Comparison of ENCODE assay signal across 23 mouse cellular contexts in genomic region chr11:115506586-115506985, GRCm38 (mm10). TPM values are rescaled to one million over a fixed set of nuclear protein-coding genes. Genes with fewer than 3 reads are reported as not detected.
A peak's percentile ranks its signal among the peaks of the same experiment; 100 is the strongest.
DNase-seq lines count a peak whose midpoint lies in the region; ATAC-seq lines count a peak whose summit lies in the region.
"Had no signal": no experiment of that assay in that cellular context is flagged by ENCODE, and none has a peak within 500 bp of the region (broad histone marks: within the 10 kb centered on the region; RNA-seq: fewer than 3 reads in every experiment).

No protein-coding gene starts in this region.

- intact Hi-C loops in heart, postnatal 10 days (cut with DNase I) = no loop called here

- no peaks in the 10 kb centered on the region for H3K9me3 ChIP-seq in heart, embryonic 12.5 days (replicated peaks)
- H3K9me3 ChIP-seq in midbrain, embryonic 13.5 days = no peaks in the 10 kb centered on the region
- H3K9me3 ChIP-seq in midbrain, embryonic 15.5 days = no peaks in the 10 kb centered on the region
- H3K9me3 ChIP-seq in liver, embryonic 11.5 days (ENCODE audit: control insufficient read depth, low read length) = no peaks in the 10 kb centered on the region
- no peaks in the 10 kb centered on the region for H3K9me3 ChIP-seq in hindbrain, embryonic 10.5 days
- H3K9me3 ChIP-seq in forebrain, embryonic 11.5 days (ENCODE audit: control insufficient read depth, low read length) = no peaks in the 10 kb centered on the region
- H3K9me3 ChIP-seq: embryonic facial prominence, embryonic 13.5 days; forebrain, embryonic 15.5 days; intestine, embryonic 15.5 days; lung, embryonic 15.5 days; midbrain, embryonic 12.5 days; neural tube, embryonic 12.5 days had no signal

- 34% methylated on average over 3 of the region's 3 CpGs for WGBS in heart, embryonic 12.5 days
- WGBS in midbrain, embryonic 13.5 days = 63% methylated on average over 3 of the region's 3 CpGs
- 70% methylated on average over 3 of the region's 3 CpGs for WGBS in midbrain, embryonic 15.5 days
- WGBS in liver, embryonic 11.5 days = 59% methylated on average over 3 of the region's 3 CpGs
- WGBS in hindbrain, embryonic 10.5 days = 77% methylated on average over 3 of the region's 3 CpGs
- 83% methylated on average over 3 of the region's 3 CpGs for WGBS in forebrain, embryonic 11.5 days

- H3K4me2 ChIP-seq in heart, embryonic 12.5 days = 0 out of 2 replicates have a peak overlapping the region, but pooled peaks have one; percentile 15
- peak overlapping the region; percentile 23; the same call in 1 of the 2 replicates for H3K4me2 ChIP-seq in midbrain, embryonic 13.5 days (replicated peaks)
- H3K4me2 ChIP-seq in midbrain, embryonic 15.5 days = no peak overlapping the region
- H3K4me2 ChIP-seq in liver, embryonic 11.5 days = peak overlapping the region; percentile 51
- no peak overlapping the region for H3K4me2 ChIP-seq in forebrain, embryonic 11.5 days (ENCODE audit: low read depth, low read length, severe bottlenecking)
- H3K4me2 ChIP-seq: embryonic facial prominence, embryonic 13.5 days; forebrain, embryonic 15.5 days; intestine, embryonic 15.5 days; lung, embryonic 15.5 days; neural tube, embryonic 12.5 days had no signal

- H3K36me3 ChIP-seq in heart, embryonic 12.5 days = peaks cover 17% of the 10 kb centered on the region
- peaks cover 37% of the 10 kb centered on the region for H3K36me3 ChIP-seq in midbrain, embryonic 13.5 days
- H3K36me3 ChIP-seq in midbrain, embryonic 15.5 days (replicated peaks) = peaks cover 9% of the 10 kb centered on the region
- H3K36me3 ChIP-seq in liver, embryonic 11.5 days (ENCODE audit: control insufficient read depth, insufficient read depth, low read length) = peaks cover 23% of the 10 kb centered on the region
- H3K36me3 ChIP-seq in hindbrain, embryonic 10.5 days = peaks cover 71% of the 10 kb centered on the region
- H3K36me3 ChIP-seq in forebrain, embryonic 11.5 days (ENCODE audit: control insufficient read depth, insufficient read depth, low read length) = peaks cover 6% of the 10 kb centered on the region
- H3K36me3 ChIP-seq: intestine, embryonic 15.5 days had no signal

- peak overlapping the region; percentile 53 for H3K27ac ChIP-seq in heart, embryonic 12.5 days (ENCODE audit: poor library complexity, severe bottlenecking)
- no peak overlapping the region for H3K27ac ChIP-seq in midbrain, embryonic 13.5 days
- H3K27ac ChIP-seq in midbrain, embryonic 15.5 days = no peak overlapping the region
- peak overlapping the region; percentile 74; the same call in 1 of the 2 replicates for H3K27ac ChIP-seq in liver, embryonic 11.5 days (ENCODE audit: low read depth, low read length)
- no peak overlapping the region for H3K27ac ChIP-seq in hindbrain, embryonic 10.5 days
- no peak overlapping the region for H3K27ac ChIP-seq in forebrain, embryonic 11.5 days (ENCODE audit: low read depth, low read length)
- H3K27ac ChIP-seq: embryonic facial prominence, embryonic 13.5 days; forebrain, embryonic 15.5 days; gastrocnemius, adult 2 months; intestine, embryonic 15.5 days; lung, embryonic 15.5 days; midbrain, embryonic 12.5 days; neural tube, embryonic 12.5 days had no signal

- no peak for DNase-seq in heart, postnatal 10 days
- no peak for DNase-seq in liver, embryonic 11.5 days (ENCODE audit: low spot score)
- DNase-seq in hindbrain, embryonic 10.5 days (ENCODE audit: low spot score) = no peak
- DNase-seq in T-cell, adult 2 months (ENCODE audit: low spot score) = no peak
- DNase-seq in forebrain, embryonic 11.5 days (ENCODE audit: low spot score) = no peak
- DNase-seq: adrenal gland, postnatal 10 days; cerebellum, postnatal 36 days; gastrocnemius, adult 2 months; kidney, postnatal 10 days; left cerebral cortex, postnatal 4 days; right cerebral cortex, postnatal 4 days; thymus, postnatal 25 days had no signal

- no peaks in the 10 kb centered on the region for H3K27me3 ChIP-seq in heart, embryonic 12.5 days (replicated peaks)
- H3K27me3 ChIP-seq in midbrain, embryonic 13.5 days = no peaks in the 10 kb centered on the region
- no peaks in the 10 kb centered on the region for H3K27me3 ChIP-seq in midbrain, embryonic 15.5 days (replicated peaks)
- H3K27me3 ChIP-seq in liver, embryonic 11.5 days (replicated peaks; ENCODE audit: control insufficient read depth, insufficient read depth, low read length) = no peaks in the 10 kb centered on the region
- no peaks in the 10 kb centered on the region for H3K27me3 ChIP-seq in hindbrain, embryonic 10.5 days (ENCODE audit: insufficient read depth, poor library complexity, severe bottlenecking)
- no peaks in the 10 kb centered on the region for H3K27me3 ChIP-seq in forebrain, embryonic 11.5 days (ENCODE audit: control insufficient read depth, insufficient read depth, low read length)
- H3K27me3 ChIP-seq: embryonic facial prominence, embryonic 13.5 days; forebrain, embryonic 15.5 days; intestine, embryonic 15.5 days; lung, embryonic 15.5 days; midbrain, embryonic 12.5 days; neural tube, embryonic 12.5 days had no signal

- H3K4me3 ChIP-seq in heart, embryonic 12.5 days = no peak overlapping the region
- no peak overlapping the region for H3K4me3 ChIP-seq in midbrain, embryonic 13.5 days (replicated peaks)
- H3K4me3 ChIP-seq in midbrain, embryonic 15.5 days = no peak overlapping the region
- peak overlapping the region; percentile 3; the same call in 1 of the 2 replicates for H3K4me3 ChIP-seq in liver, embryonic 11.5 days (ENCODE audit: low read depth, low read length)
- no peak overlapping the region for H3K4me3 ChIP-seq in hindbrain, embryonic 10.5 days
- no peak overlapping the region for H3K4me3 ChIP-seq in forebrain, embryonic 11.5 days (ENCODE audit: low read depth, low read length)
- H3K4me3 ChIP-seq: embryonic facial prominence, embryonic 13.5 days; forebrain, embryonic 15.5 days; gastrocnemius, adult 2 months; intestine, embryonic 15.5 days; lung, embryonic 15.5 days; midbrain, embryonic 12.5 days; neural tube, embryonic 12.5 days had no signal

- H3K9ac ChIP-seq in heart, embryonic 12.5 days = no peak overlapping the region
- no peak overlapping the region for H3K9ac ChIP-seq in midbrain, embryonic 13.5 days (replicated peaks)
- H3K9ac ChIP-seq in midbrain, embryonic 15.5 days = no peak overlapping the region
- H3K9ac ChIP-seq in liver, embryonic 11.5 days (ENCODE audit: low read depth, low read length) = 0 out of 2 replicates have a peak overlapping the region, but pooled peaks have one; percentile 21
- H3K9ac ChIP-seq in forebrain, embryonic 11.5 days (ENCODE audit: low read length) = no peak overlapping the region
- H3K9ac ChIP-seq: embryonic facial prominence, embryonic 13.5 days; forebrain, embryonic 15.5 days; intestine, embryonic 15.5 days; lung, embryonic 15.5 days; midbrain, embryonic 12.5 days; neural tube, embryonic 12.5 days had no signal

- ATAC-seq in heart, embryonic 12.5 days (ENCODE audit: insufficient number of reproducible peaks, low FRiP score) = peak; percentile 78
- ATAC-seq in midbrain, embryonic 13.5 days = no peak
- no peak for ATAC-seq in midbrain, embryonic 15.5 days (replicated peaks)
- ATAC-seq in liver, embryonic 11.5 days (replicated peaks; ENCODE audit: low FRiP score) = peak; percentile 74
- ATAC-seq in forebrain, embryonic 11.5 days (replicated peaks; ENCODE audit: low FRiP score) = no peak
- ATAC-seq: forebrain, embryonic 15.5 days; intestine, embryonic 15.5 days had no signal

- peaks cover 57% of the 10 kb centered on the region for H3K4me1 ChIP-seq in heart, embryonic 12.5 days (replicated peaks)
- H3K4me1 ChIP-seq in midbrain, embryonic 13.5 days (replicated peaks) = peaks cover 65% of the 10 kb centered on the region
- peaks cover 70% of the 10 kb centered on the region for H3K4me1 ChIP-seq in midbrain, embryonic 15.5 days
- peaks cover 54% of the 10 kb centered on the region for H3K4me1 ChIP-seq in liver, embryonic 11.5 days (replicated peaks; ENCODE audit: control insufficient read depth, insufficient read depth, low read length)
- peaks cover 58% of the 10 kb centered on the region for H3K4me1 ChIP-seq in hindbrain, embryonic 10.5 days (replicated peaks)
- peaks cover 21% of the 10 kb centered on the region for H3K4me1 ChIP-seq in forebrain, embryonic 11.5 days (replicated peaks; ENCODE audit: control insufficient read depth, insufficient read depth, low read length)

RNA-seq across cellular contexts. Expression of gene Jpt1, which starts 7.6 kb away (rescaled TPM):
- 413 and 440 TPM in 2 replicates for polyA plus RNA-seq in heart, embryonic 12.5 days (2016; fragmentation: Nextera tagmentation; extraction: Ambion mirVana)
- total RNA-seq in heart, postnatal 10 days (2021) = 100 to 1,000 TPM; 338 to 393 TPM
- 1,462 and 1,532 TPM in 2 replicates for polyA plus RNA-seq in midbrain, embryonic 13.5 days (2015; fragmentation: Nextera tagmentation; extraction: Ambion mirVana)
- polyA plus RNA-seq in midbrain, embryonic 15.5 days (2015; fragmentation: Nextera tagmentation; extraction: Ambion mirVana) = 1,600 and 1,616 TPM in 2 replicates
- 435 and 437 TPM in 2 replicates for polyA plus RNA-seq in liver, embryonic 11.5 days (2014; fragmentation: Nextera tagmentation; extraction: Ambion mirVana)
- polyA plus RNA-seq in hindbrain, embryonic 10.5 days (2016; fragmentation: Nextera tagmentation; extraction: Ambion mirVana) = 778 and 995 TPM in 2 replicates
- 961 and 989 TPM in 2 replicates for polyA plus RNA-seq in forebrain, embryonic 11.5 days (2014; fragmentation: Nextera tagmentation; extraction: Ambion mirVana)

RNA-seq across cellular contexts. Expression of gene Nt5c, which starts 14.9 kb away (rescaled TPM):
- polyA plus RNA-seq in heart, embryonic 12.5 days (2016; fragmentation: Nextera tagmentation; extraction: Ambion mirVana) = 56.2 and 58.2 TPM in 2 replicates
- 10 to 100 TPM; 24.6 to 26.7 TPM for total RNA-seq in heart, postnatal 10 days (2021)
- 90.2 and 96.5 TPM in 2 replicates for polyA plus RNA-seq in midbrain, embryonic 13.5 days (2015; fragmentation: Nextera tagmentation; extraction: Ambion mirVana)
- 98.4 and 108 TPM in 2 replicates for polyA plus RNA-seq in midbrain, embryonic 15.5 days (2015; fragmentation: Nextera tagmentation; extraction: Ambion mirVana)
- 96.8 and 105 TPM in 2 replicates for polyA plus RNA-seq in liver, embryonic 11.5 days (2014; fragmentation: Nextera tagmentation; extraction: Ambion mirVana)
- polyA plus RNA-seq in hindbrain, embryonic 10.5 days (2016; fragmentation: Nextera tagmentation; extraction: Ambion mirVana) = 93.3 and 98.0 TPM in 2 replicates
- polyA plus RNA-seq in forebrain, embryonic 11.5 days (2014; fragmentation: Nextera tagmentation; extraction: Ambion mirVana) = 72.6 and 78.5 TPM in 2 replicates

RNA-seq across cellular contexts. Expression of gene Sumo2, which starts 29.5 kb away (rescaled TPM):
- 673 and 675 TPM in 2 replicates for polyA plus RNA-seq in heart, embryonic 12.5 days (2016; fragmentation: Nextera tagmentation; extraction: Ambion mirVana)
- total RNA-seq in heart, postnatal 10 days (2021) = 100 to 1,000 TPM; 217 to 251 TPM
- 1,358 and 1,460 TPM in 2 replicates for polyA plus RNA-seq in midbrain, embryonic 13.5 days (2015; fragmentation: Nextera tagmentation; extraction: Ambion mirVana)
- 990 and 1,015 TPM in 2 replicates for polyA plus RNA-seq in midbrain, embryonic 15.5 days (2015; fragmentation: Nextera tagmentation; extraction: Ambion mirVana)
- polyA plus RNA-seq in liver, embryonic 11.5 days (2014; fragmentation: Nextera tagmentation; extraction: Ambion mirVana) = 874 and 889 TPM in 2 replicates
- 1,372 and 1,467 TPM in 2 replicates for polyA plus RNA-seq in hindbrain, embryonic 10.5 days (2016; fragmentation: Nextera tagmentation; extraction: Ambion mirVana)
- 1,384 and 1,509 TPM in 2 replicates for polyA plus RNA-seq in forebrain, embryonic 11.5 days (2014; fragmentation: Nextera tagmentation; extraction: Ambion mirVana)

RNA-seq across cellular contexts. Expression of gene Armc7, which starts 31.1 kb away (rescaled TPM):
- polyA plus RNA-seq in heart, embryonic 12.5 days (2016; fragmentation: Nextera tagmentation; extraction: Ambion mirVana) = 5.8 and 6.4 TPM in 2 replicates
- total RNA-seq in heart, postnatal 10 days (2021) = 1 to 10 TPM; 2.3 to 2.6 TPM
- polyA plus RNA-seq in midbrain, embryonic 13.5 days (2015; fragmentation: Nextera tagmentation; extraction: Ambion mirVana) = 17.4 and 17.8 TPM in 2 replicates
- polyA plus RNA-seq in midbrain, embryonic 15.5 days (2015; fragmentation: Nextera tagmentation; extraction: Ambion mirVana) = 20.6 and 20.9 TPM in 2 replicates
- polyA plus RNA-seq in liver, embryonic 11.5 days (2014; fragmentation: Nextera tagmentation; extraction: Ambion mirVana) = 5.7 and 6.0 TPM in 2 replicates
- polyA plus RNA-seq in hindbrain, embryonic 10.5 days (2016; fragmentation: Nextera tagmentation; extraction: Ambion mirVana) = 8.1 and 10.8 TPM in 2 replicates
- 8.9 and 9.7 TPM in 2 replicates for polyA plus RNA-seq in forebrain, embryonic 11.5 days (2014; fragmentation: Nextera tagmentation; extraction: Ambion mirVana)

RNA-seq across cellular contexts. Expression of gene Slc16a5, which starts 44.3 kb away (rescaled TPM):
- 0.17 TPM in 1 of 2 replicates, not detected in the other for polyA plus RNA-seq in heart, embryonic 12.5 days (2016; fragmentation: Nextera tagmentation; extraction: Ambion mirVana)
- total RNA-seq in heart, postnatal 10 days (2021) = under 1 TPM; 0.15 to 0.57 TPM
- 0.09 and 0.13 TPM in 2 replicates for polyA plus RNA-seq in midbrain, embryonic 13.5 days (2015; fragmentation: Nextera tagmentation; extraction: Ambion mirVana)
- 0.09 and 0.42 TPM in 2 replicates for polyA plus RNA-seq in midbrain, embryonic 15.5 days (2015; fragmentation: Nextera tagmentation; extraction: Ambion mirVana)
- polyA plus RNA-seq in liver, embryonic 11.5 days (2014; fragmentation: Nextera tagmentation; extraction: Ambion mirVana) = not detected in 2 replicates
- not detected in 2 replicates for polyA plus RNA-seq in hindbrain, embryonic 10.5 days (2016; fragmentation: Nextera tagmentation; extraction: Ambion mirVana)
- polyA plus RNA-seq in forebrain, embryonic 11.5 days (2014; fragmentation: Nextera tagmentation; extraction: Ambion mirVana) = 0.16 and 0.24 TPM in 2 replicates
- total RNA-seq: gastrocnemius, adult 2 months; hematopoietic stem cell, adult 5-6 weeks; layer of hippocampus, postnatal 10 days; left cerebral cortex, postnatal 4 days had no signal
- polyA plus RNA-seq: forebrain, embryonic 15.5 days had no signal

Comparison
In these comparisons a context has a peak if more than half of its experiments do, and no peak if none do; other contexts are left out.
1. H3K4me2 ChIP-seq: peak in heart, embryonic 12.5 days (single experiment), midbrain, embryonic 13.5 days (single experiment) and liver, embryonic 11.5 days (single experiment); none in midbrain, embryonic 15.5 days (single experiment) and forebrain, embryonic 11.5 days (single experiment).
2. ATAC-seq: peak in heart, embryonic 12.5 days (single experiment) and liver, embryonic 11.5 days (single experiment); none in midbrain, embryonic 13.5 days (single experiment), midbrain, embryonic 15.5 days (single experiment) and forebrain, embryonic 11.5 days (single experiment).
3. H3K27ac ChIP-seq: peak in heart, embryonic 12.5 days (single experiment) and liver, embryonic 11.5 days (single experiment); none in midbrain, embryonic 13.5 days (single experiment), midbrain, embryonic 15.5 days (single experiment), hindbrain, embryonic 10.5 days (single experiment) and forebrain, embryonic 11.5 days (single experiment).